In the genomic region with DNA sequence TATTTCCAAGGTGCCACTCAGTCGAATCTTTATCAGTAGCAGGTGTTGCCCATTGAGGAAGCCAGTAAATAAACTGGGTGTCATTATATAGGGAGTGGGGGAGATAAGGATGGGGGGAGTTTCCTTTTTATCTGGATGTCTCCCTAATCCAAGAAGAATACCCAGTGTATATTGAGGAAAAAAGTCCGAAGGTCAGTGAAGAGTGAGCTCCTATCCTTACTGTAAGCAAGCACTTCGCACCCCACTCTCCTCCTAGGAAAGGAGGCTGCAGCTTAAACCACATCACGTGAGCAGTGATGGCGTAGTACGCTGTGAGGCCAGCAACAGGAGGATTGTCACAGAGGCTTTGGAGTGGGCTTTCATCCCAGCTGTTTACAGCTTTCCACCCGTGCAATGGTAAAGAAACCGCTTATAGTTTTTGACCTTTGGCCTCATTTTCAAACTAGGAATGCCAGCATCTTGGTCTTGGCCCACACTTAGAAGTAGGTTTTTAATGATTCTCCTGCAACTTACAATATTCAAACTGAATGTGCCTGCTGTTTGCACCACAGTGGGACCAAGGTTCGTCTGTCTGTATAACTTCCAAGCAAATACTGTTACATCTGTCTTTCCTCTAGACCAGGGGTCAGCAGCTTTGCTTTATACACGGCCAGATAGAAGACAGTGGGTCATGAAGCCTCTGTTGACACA, we compare ENCODE assay signal across 21 mouse cellular contexts.
"Had no signal": no experiment of that assay in that cellular context is flagged by ENCODE, and none has a peak within 500 bp of the region (broad histone marks: within the 10 kb centered on the region; RNA-seq: fewer than 3 reads in every experiment).

No protein-coding gene starts in this region.

- ATAC-seq: liver, embryonic 12.5 days; midbrain, embryonic 13.5 days; midbrain, embryonic 16.5 days had no signal

- H3K36me3 ChIP-seq: kidney, embryonic 15.5 days; limb, embryonic 13.5 days; liver, embryonic 12.5 days; liver, embryonic 15.5 days; lung, embryonic 15.5 days; midbrain, embryonic 13.5 days; neural tube, embryonic 13.5 days had no signal

- H3K27ac ChIP-seq: kidney, embryonic 15.5 days; layer of hippocampus, adult 2 months; limb, embryonic 10.5 days; limb, embryonic 13.5 days; liver, embryonic 12.5 days; liver, embryonic 15.5 days; lung, embryonic 15.5 days; midbrain, embryonic 10.5 days; midbrain, embryonic 13.5 days; neural tube, embryonic 13.5 days had no signal

- H3K4me2 ChIP-seq: kidney, embryonic 15.5 days; limb, embryonic 13.5 days; liver, embryonic 12.5 days; liver, embryonic 15.5 days; lung, embryonic 15.5 days; midbrain, embryonic 13.5 days; neural tube, embryonic 13.5 days had no signal

- H3K9me3 ChIP-seq: kidney, embryonic 15.5 days; limb, embryonic 10.5 days; limb, embryonic 13.5 days; liver, embryonic 12.5 days; liver, embryonic 15.5 days; lung, embryonic 15.5 days; megakaryocyte, embryonic 14.5 days; midbrain, embryonic 10.5 days; midbrain, embryonic 13.5 days; neural tube, embryonic 13.5 days had no signal

- DNase-seq: layer of hippocampus, adult 9-11 months; liver; lung, adult 18-20 months; lung, postnatal 10 days; lung, postnatal 36 days; thymus, adult 2 months; thymus, postnatal 14 days; thymus, postnatal 4 days had no signal

- H3K4me1 ChIP-seq: liver, embryonic 15.5 days; midbrain, embryonic 13.5 days; neural tube, embryonic 13.5 days had no signal

- H3K4me3 ChIP-seq: kidney, embryonic 15.5 days; layer of hippocampus, adult 2 months; limb, embryonic 10.5 days; limb, embryonic 13.5 days; liver, embryonic 12.5 days; liver, embryonic 15.5 days; lung, embryonic 15.5 days; megakaryocyte, embryonic 14.5 days; midbrain, embryonic 10.5 days; midbrain, embryonic 13.5 days; myocyte; neural tube, embryonic 13.5 days had no signal

- H3K27me3 ChIP-seq: kidney, embryonic 15.5 days; limb, embryonic 13.5 days; liver, embryonic 12.5 days; liver, embryonic 15.5 days; lung, embryonic 15.5 days; megakaryocyte, embryonic 14.5 days; midbrain, embryonic 13.5 days; neural tube, embryonic 13.5 days had no signal

- H3K9ac ChIP-seq: kidney, embryonic 15.5 days; limb, embryonic 13.5 days; liver, embryonic 12.5 days; liver, embryonic 15.5 days; lung, embryonic 15.5 days; midbrain, embryonic 13.5 days; neural tube, embryonic 13.5 days had no signal
